Mouse (Mus musculus): Measurements from ENCODE around the gene Tmem151b. TPM values are rescaled to one million over a fixed set of nuclear protein-coding genes. Genes with fewer than 3 reads are reported as not detected.

The Tmem151b gene
- polyA plus RNA-seq, 2 experiments from 2014 or later, result not detected

DNA sequence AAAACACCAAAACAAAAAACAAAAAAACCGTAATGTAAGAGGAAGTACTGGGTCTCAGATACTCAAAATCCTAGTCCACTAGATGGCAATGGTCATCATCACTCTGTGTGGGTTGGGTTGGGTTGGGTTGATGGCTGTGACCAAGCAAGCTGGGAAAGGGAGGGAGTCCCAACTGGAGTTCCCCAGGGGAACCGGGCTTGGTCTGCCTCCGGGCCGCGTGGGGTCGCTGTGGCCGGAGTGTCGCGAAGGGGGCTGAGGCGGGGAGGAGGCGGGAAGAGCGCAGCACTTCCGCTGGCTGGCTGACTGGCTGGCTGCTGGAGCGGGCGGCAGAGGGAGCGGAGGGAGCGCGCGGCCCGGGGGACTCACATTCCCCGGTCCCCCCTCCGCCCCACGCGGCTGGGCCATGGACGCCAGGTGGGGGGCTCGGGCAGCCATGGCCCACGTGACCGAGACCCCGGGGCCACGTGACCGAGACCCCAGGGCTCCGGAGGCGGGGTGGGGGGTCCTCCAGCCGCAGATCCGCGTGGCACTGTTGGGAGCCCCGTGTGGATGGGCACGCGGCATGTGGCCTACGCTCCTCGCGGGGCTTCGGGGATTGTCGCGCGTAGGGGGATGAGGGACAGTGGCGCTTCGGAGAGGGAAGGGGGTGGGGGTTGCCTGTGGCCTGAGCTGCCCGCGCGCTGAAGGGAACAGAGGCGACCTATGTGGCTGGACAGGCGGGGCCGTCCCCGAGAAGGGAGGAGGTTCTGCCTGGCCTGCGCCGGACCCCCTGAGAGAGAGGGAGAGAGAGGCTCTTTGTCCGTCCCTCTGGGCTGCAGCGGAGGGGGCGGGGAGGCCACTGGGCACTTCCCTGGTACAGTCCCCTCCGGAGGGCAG lies 14.4 kb upstream of the Tmem151b start, which contains the start of gene Slc35b2:
TSS of gene Slc35b2 (plus strand) at position 220 of the 876 bp plus-strand sequence.
- ATAC-seq, result peak; percentile 76

DNA sequence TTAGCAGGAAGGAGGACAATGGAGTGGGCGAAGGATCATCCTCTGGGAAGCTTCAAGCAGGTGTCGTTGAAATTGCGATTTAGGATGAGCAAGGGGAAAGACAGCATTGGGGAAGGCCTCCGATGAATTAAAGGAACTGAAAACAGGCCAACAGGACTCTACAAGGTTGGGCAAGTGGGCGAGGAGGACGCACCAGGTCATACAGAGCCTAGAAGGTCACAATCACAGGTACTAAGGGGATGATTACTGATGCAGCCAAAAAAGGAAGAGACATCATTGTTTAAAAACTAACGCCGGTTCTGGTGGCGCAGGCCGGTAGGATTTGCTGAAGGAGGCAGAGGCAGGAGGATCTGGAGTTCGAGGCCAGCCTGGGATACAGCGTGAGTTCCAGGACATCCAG lies 13.7 kb upstream of the Tmem151b start:
- no peak for ATAC-seq

- no peak for ATAC-seq
Measured at GRCm38 (mm10) chr17:45559732-45560525, 10.5 kb upstream of the Tmem151b start.

GRCm38 (mm10) chr17:45557998-45558862 lies 8.8 kb upstream of the Tmem151b start:
- ATAC-seq, result peak; percentile 58

- ATAC-seq, result no peak
Measured at GRCm38 (mm10) chr17:45557246-45557824, 7.9 kb upstream of the Tmem151b start.

GRCm38 (mm10) chr17:45556514-45557245 lies 7.2 kb upstream of the Tmem151b start:
- ATAC-seq, result no peak

DNA sequence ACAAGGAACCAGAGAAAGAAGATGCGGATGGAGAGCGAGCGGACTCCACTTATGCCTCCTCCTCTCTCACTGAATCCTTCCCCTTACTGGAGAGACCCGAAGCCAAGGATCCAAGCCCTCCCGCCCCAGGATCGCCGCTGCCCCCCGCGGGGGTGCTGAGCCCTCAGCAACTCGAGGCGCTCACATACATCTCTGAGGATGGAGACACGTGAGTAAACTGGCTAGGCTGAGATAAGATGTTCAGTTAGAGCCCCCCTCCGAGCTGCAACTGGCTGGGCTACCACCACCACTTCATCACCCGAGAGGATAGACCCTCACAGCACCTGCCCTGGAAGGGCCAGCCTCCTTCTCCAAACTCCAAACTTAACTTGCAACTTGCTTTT lies 6.6 kb upstream of the Tmem151b start:
- no peak for ATAC-seq

- ATAC-seq, result peak; percentile 48
Measured at GRCm38 (mm10) chr17:45555452-45556106, 6.1 kb upstream of the Tmem151b start, which contains the start of gene Nfkbie. TSS of gene Nfkbie (plus strand) at chr17:45555703.

- ATAC-seq, result no peak
Measured at GRCm38 (mm10) chr17:45554420-45554819, 4.9 kb upstream of the Tmem151b start.

GRCm38 (mm10) chr17:45553065-45553464 lies 3.6 kb upstream of the Tmem151b start:
- ATAC-seq, result no peak

- ATAC-seq, result peak; percentile 66
Measured at GRCm38 (mm10) chr17:45551816-45552451, 2.5 kb upstream of the Tmem151b start.

GRCm38 (mm10) chr17:45551249-45551796 lies 1.8 kb upstream of the Tmem151b start:
- ATAC-seq, result no peak

DNA sequence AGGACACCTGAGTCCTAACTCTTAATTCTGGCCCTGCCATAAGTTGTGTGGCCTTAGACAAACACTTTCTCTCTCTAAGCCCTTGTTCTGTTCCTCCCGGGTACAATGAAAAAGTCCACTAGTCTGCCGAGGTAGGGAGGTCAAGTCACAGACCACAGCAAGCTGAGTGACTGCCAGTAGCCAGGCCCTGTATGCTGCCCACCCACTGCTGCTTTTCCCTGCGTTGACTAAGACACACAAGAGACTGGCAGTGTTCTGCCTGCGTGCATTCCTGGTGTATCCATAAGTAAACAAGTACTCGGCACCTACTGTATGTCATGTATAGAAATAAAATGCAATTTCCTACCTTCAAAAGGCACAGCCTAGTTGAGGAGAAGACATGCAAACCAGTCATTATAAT lies 776 bp upstream of the Tmem151b start:
- ATAC-seq, result no peak

DNA sequence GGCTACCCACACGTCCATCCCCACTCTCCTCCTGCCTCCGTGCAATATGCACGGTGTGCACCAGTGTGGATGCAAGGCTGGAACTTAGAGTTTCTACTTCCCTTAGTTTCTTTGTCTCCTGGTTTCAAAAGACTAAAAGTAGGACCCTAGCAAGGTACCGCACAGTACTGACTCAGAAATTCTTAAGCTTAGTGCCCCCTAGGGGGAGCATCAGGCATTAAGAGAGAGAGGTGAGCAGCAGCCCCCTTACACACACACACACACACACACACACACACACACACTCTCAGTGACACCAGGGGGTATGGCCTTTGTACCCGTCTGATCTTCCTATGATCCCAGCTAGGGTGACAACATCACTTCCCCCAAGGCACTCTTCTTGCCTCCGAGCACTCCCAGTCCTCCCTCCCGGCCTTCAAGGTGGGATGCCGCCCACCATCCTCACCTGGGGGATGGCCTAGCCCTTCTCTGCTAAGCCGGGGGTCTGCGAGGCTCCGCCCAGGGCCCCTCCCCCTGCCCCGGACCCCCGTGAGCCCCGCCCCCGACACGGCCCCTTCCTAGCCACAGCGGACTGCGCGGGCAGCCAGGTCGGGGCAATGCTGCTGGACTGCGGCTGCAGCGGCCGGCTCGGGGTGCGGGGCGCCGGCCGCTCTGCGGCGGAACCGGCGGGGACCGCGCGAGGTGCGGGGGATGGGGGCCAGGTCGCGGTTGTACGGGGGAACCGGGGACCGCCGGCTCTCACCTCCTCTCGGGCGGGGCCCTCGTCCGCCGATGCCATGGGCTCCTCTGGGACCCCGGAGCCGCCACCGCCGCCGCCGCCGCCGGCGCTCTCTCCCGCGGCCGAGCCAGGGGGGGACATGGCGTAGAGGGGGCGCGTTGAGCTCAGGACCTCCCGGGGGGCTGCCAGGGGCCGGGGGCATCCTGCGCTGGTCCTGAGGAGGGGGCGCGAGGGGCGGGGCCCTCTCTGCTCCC lies 650 bp downstream of the Tmem151b start:
- no peak for ATAC-seq

- ATAC-seq, result no peak
Measured at GRCm38 (mm10) chr17:45547461-45548190, 1.9 kb downstream of the Tmem151b start.

GRCm38 (mm10) chr17:45546941-45547340 lies 2.5 kb downstream of the Tmem151b start:
- no peak for ATAC-seq

- no peak for ATAC-seq
Measured at GRCm38 (mm10) chr17:45545278-45545961, 4.1 kb downstream of the Tmem151b start.
